Mouse (Mus musculus) mouse embryonic stem cell (cell line): ENCODE measurements around the gene Prim1.
"Not testable (repeated sequence)": the region's sequence is repeated elsewhere in the genome, so short reads cannot be mapped to it uniquely, and the experiment has no call there.

Experiments
- in situ Hi-C, 2 experiments: fragments of 300-500 bp; cut with MboI; formaldehyde crosslinking; loops; 1 replicate in 1 of 2; 3 replicates in 1 of 2; pipeline ENCODE4 v1.14.3; 2019 to 2020; ENCODE audit warnings: low sequenced_read_pairs in 2 of 2, low pct_unique_long_range_greater_than_20kb in 1 of 2, mixed read lengths in 1 of 2; ENCODE audit not compliant: unreplicated experiment in 1 of 2

The Prim1 gene

DNA sequence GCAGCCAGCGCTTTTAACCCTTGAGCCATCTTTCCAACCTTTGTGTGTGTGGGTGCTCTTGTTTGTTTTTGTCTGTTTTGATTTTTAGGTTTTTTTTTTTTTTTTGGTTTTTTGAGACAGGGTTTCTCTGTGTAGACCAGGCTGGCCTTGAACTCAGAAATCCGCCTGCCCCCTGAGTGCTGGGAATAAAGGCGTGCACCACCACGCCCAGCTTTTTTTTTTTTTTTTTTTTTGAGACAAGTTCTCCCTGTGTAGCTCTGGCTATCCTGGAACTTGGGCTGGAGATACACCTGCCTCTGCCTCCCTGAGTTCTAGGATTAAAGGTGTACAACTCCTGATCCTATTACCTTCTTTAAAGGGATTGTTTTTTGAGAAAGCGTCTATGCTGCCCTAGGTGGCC lies 46.1 kb downstream of the Prim1 start:
- in situ Hi-C loops = no loop called here

- in situ Hi-C loops = no loop called here
These were observed 47.4 kb downstream of the Prim1 start for GRCm38 (mm10) chr10:128062221-128062989.

GRCm38 (mm10) chr10:128066072-128066471 lies 51.1 kb downstream of the Prim1 start:
- in situ Hi-C loops = no loop called here

- in situ Hi-C loops = no loop called here
These were observed 54.2 kb downstream of the Prim1 start for GRCm38 (mm10) chr10:128069201-128069600.

DNA sequence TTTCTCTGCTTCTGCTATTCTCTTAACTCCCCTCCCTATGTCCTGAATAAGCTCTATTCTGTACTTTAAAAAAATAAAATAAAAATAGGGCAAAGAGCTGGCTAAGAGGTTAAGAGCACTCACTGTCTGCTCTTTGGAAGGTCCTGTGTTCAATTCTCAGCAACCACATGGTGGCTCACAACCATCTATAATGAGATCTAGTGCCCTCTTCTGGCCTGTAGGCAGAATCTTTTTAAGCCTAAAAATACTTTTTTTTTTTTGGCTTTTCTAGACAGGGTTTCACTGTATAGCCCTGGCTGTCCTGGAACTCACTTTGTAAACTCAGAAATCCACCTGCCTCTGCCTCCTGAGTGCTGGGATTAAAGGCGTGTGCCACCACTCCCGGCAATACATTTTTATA lies 55.5 kb downstream of the Prim1 start:
- in situ Hi-C loops = not testable (repeated sequence)

GRCm38 (mm10) chr10:128078269-128078668 lies 63.3 kb downstream of the Prim1 start:
- in situ Hi-C loops = not testable (repeated sequence)
